Mouse (Mus musculus) right cerebral cortex, postnatal 4 days (tissue): ENCODE measurements around the gene Pdap1.
A peak's percentile ranks its signal among the peaks of the same experiment; 100 is the strongest.
"Not testable (repeated sequence)": the region's sequence is repeated elsewhere in the genome, so short reads cannot be mapped to it uniquely, and the experiment has no call there.

Experiments used
- DNase-seq: peaks from one replicate; pipeline ENCODE4 v3.0.0-alpha.2; 2022

The Pdap1 gene

DNA sequence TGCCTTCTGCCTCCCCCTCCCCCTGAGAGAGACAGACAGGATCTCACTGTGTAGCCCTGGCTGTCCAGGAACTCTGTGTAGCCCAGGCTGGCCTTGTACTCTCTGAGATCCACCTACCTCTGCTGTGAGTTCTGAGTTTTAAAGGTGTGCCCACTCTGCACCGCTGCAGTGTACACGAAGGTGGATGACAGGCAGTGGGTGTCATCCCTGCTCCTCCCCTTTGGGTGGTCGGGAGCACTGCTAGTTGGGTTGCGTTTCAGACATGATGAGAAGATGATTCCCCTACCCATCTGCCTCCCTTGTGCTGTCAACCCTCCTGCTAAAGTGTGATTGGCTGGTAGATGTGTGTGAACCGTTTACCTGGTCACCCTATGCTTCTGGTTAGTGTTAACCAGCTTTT is 21.6 kb downstream of the Pdap1 start:
- DNase-seq: no peak

DNA sequence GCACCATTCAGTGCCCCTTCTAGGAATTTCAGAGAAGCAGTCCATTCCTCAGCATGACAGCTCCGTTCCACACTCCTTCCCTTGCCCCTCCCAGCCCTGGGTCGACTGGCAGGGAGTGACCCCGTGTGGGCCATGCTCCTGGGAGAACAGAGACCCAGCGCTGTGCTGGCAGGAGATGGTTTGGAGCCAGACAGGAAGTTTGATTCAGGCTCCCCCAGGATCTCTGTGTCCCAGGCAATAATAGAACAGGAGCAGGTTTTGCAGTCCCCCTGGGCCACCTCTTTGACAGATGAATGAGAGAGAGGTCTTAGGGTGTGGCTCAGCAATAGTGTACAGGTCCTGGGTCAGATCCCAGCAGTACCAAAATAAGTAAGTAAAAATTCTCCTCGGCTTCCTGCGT is 22.0 kb downstream of the Pdap1 start:
- no peak for DNase-seq

DNA sequence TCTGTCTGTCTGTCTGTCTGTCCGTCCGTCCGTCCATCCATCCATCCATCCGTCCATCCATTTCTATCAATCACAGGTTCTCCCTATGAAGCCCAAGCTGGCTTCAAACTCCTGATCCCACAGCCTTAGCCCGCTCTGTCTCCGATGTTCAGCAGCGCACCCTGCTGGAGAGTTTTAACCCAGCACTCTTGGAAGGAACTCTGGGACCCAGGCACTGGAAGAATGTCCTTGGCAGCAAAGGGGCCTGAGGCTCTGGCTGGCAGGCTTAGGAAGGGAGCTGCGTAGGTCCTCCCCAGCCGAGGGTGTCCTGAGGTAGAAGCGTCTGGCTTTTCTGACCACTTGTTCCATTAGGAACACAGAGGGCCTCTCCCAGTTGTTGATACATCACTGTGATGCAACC is 23.1 kb downstream of the Pdap1 start:
- DNase-seq: peak; percentile 55

DNA sequence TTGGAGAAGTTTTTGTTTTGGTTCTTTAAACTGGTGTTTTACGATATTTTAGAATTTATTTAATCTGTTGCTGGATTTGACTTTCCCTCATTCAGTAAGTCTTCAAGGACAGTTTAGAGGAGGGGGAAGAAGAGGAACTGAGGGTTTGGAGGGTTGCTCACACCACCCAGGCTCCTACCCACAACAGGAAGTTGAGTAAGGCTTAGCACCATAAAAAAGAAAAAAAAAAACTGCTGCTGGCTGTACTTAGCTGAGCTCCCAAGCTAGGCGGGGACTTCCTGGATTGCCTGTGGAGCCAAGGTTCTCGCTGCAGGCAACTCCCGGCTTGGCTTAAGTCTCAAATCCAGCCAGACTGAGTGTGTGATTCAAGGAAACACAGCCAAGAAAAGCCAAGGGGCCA is 23.7 kb downstream of the Pdap1 start:
- DNase-seq: no peak

DNA sequence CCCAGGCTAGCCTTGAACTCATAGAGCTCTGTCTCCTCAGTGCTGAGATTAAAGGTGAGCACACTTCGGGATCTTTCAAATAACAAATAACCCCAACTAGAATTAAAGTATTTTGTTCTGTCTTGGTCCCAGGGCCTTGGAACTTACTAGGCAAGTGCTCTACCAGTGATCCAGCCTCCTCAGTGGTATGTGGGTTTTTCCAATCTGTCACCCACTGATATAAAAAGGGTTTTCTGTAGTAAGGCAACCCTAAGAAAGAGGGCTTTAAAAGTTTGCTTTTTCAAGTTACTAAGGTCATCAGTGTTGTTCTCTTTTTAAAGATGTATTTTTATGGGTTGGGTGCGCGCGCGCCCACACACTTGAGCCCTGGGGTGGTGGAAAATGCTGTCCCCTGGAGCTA is 24.3 kb downstream of the Pdap1 start:
- DNase-seq: no peak

DNA sequence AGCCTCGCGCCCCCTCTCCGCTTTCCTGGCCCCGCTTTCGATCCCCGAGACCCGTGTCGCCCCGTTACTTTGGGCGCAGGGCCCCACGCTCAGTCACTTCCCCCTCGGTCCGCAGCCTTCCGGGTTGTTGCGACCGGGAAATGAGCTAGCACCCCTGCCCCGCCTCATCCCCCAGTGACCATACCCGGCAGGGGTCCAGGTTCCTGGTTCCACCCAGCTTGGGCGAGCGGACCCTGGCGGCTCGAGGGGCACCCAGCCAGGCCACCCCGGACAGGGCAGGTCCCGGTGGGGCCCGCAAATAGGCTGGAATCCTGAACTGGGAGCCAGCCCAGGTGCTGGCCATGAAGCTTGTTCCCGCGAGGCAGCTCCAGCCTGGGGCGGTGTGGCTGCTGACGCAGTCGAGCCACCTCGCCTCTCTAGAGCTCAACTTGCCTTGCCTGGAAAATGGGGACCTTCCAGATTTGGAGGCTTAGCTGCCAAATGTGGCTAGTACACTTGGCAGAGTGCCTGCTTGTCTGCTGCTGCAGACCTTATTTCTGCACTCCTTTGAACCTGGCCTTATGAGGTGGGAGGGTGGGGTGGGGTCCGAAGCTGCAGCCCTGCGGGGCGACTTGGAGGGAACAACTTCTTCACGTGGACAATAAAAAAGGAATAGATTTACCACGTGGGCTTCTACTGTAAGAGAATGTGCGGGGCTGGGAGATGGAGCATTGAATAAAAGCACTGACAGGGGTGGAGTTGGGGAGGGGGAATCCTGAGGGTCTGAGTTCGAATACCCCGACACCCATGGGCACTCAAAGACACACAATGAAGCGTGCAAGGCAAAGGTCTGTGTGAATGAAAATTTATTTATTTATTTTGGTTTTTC is 25.2 kb downstream of the Pdap1 start:
- peak; percentile 48 for DNase-seq

DNA sequence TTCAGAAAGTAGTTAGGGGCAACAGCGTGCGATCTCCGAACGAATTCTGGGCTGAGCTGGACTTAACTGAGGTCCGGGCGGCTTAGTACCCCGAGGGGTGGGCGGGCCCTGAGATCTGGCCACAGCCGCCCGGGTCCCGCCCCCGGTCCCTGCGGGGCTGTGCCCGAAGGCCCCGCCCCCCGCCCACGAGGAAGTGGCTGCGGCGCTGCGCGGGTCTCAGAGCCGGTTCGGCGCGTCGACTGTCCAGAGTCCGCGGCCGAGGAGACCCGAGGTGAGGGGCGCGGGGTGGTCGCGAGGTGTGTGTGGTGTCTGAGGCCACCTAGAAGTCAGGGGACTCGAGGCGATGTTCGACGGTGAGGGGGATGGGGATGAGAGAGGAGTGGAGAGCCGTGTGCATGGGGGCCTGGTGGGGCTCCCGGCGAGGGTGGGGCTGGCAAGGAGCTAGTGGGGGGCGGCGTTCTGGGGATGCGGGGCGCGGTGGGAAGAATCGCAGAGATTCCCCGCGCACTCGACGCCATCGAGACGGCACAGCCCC is 25.9 kb downstream of the Pdap1 start, which contains the start of gene Arpc1b:
Gene Arpc1b, plus strand, starts transcription at position 145 of the 535 bp plus-strand sequence.
- peak; percentile 42 for DNase-seq

DNA sequence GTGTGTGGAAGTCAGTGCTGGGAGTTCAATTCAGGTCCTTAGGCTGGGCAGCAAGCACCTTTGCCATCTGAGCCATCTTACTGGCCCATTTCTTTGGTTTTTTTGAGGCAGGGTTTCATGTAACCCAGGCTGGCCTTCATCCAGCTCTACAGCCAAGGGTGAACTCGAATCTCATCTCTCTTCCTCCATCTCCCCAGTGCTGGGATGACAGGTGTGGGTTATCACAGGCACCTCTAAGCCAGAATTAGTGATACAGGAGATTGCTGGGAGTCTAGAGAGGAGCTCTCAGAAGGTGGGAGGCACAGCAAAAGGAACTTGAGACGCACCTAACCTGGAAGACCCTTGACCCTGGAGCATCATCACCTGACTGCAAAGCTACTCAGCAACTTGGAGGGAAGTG is 26.6 kb downstream of the Pdap1 start:
- DNase-seq: no peak

DNA sequence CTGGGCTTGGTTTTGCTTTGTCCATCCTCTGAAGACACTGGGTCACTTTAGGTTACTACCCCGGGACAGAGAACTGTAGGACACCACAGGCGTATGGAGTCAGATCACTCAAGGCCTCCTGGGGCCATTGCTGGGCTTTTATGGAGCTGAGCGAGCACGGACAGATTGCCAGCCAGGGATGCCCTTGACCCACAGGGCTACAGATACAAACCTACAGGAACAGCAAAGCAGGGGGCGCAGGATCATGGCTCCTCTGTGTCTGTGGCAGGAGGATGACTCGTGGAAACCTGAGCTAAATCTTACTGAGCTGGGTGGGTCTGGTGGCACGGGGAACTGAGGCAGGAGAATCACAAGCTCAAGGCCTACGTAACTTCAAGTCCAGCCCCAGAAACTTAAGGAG is 27.5 kb downstream of the Pdap1 start:
- DNase-seq: no peak

DNA sequence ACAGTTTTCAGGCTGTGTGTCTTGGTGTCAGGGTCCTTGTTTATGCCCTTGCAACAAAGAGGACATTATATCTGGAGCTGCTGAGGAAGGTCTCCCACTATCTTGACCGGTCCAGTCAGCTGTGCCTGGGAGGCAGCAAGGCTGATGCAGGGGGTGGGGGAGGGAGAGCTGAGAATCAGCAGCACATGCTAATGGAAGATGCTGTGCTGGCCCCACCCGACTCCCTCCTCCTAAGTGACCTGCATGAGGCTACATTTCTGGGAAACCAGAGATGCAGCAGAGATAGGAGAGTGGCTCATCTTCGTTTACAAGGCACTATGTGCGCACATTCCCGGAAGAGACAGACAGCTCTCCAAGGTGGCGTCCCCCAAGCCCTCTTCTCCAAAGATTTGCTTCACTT is 29.6 kb downstream of the Pdap1 start:
- DNase-seq: no peak

DNA sequence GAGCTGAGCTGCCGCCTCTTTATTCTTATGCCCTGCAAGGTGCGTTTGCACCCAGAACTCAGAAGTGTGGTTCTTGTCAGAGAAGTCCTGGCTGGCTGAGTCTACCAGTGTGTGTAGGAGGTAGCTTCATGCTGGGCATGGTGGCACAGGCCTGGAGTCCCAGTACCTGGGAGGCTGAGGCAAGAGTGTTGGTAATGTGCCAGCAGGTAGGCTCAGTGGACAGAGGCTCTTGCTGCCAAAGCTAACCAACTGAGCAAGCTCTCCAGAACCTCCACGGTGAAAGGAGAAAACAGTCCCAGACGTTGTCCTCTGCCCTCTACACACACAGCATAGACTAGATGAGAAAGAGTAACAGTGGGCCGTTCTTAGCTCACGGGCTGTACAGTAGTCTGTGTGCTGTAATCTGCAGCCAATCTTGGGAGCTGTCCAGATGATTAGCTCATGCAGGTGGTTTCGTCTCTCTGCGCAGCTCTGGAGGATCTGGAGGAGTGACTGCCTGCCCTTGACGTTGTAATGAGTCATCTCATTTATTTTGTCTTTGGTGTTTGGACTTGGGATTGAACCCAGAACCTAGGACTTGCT is 34.3 kb downstream of the Pdap1 start:
- DNase-seq: no peak

DNA sequence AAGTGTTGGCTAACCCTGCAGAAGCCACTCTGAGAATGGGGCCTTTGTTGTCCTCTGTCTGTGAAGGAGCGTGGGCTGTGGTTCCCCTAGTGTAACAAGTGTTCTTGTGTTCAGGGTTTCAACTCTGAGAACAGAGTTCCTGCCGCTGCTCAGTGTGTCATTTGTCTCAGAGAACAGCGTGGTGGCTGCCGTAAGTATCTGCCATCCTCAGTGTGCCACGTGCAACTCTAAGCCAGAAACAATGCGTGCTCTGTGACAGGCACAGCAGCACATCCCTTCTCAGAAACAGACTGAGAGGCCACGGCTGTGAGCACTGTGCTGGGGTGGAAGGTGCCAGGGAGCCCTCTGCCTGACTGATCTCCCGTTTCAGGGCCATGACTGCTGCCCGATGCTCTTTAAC is 35.7 kb downstream of the Pdap1 start:
- DNase-seq: no peak

DNA sequence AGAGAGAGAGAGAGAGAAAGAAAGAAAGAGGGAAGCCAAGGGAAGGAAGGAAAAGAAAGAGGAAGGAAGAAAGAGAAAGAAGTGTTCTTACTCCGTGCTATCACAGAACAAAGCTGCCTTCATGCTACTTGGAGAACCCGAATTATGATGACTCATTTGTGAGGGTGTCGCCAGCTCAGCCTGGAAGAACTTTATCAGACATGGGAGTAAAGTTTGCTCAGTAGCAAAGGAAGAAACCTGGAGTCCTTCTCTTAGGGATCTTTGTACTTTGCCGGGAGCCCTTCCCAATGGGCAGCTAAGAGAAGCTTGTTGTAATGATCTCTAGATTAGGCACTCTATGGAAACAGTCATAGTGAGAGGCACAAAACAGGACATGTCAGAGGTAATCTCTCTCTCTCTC is 37.3 kb downstream of the Pdap1 start:
- DNase-seq: no peak

DNA sequence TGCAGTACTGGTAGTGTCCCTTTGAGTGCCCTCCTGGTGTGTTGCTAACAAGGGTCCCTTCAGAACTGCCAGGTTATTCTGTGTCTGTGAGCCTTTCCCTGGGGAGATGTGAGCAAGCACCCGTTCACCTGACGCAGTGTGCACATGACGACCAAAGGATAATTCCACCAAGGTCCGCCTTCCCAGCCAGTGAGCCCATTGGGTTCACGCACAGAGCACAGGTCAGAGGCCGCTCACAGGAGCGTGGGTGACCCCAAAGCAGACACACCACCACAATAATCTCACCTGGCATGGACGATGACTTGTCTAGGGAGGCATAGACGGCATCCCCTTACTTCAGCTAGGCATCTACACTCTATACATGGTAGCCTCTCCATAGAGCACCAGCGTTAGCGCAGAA is 38.6 kb downstream of the Pdap1 start:
- not testable (repeated sequence) for DNase-seq

DNA sequence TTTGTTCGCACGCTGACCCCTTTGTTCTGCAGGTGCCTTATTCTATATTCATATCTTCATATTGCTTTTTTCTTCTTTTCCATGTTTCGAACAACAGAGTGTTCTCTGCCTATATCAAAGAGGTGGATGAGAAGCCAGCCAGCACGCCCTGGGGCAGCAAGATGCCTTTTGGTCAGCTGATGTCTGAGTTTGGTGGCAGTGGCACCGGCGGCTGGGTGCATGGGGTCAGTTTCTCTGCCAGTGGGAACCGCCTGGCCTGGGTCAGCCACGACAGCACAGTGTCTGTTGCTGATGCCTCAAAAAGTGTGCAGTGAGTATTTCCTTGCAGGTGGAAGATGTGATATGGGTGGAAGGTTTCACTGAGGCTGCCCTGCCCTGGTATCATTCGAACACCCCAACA is 39.1 kb downstream of the Pdap1 start:
- no peak for DNase-seq

DNA sequence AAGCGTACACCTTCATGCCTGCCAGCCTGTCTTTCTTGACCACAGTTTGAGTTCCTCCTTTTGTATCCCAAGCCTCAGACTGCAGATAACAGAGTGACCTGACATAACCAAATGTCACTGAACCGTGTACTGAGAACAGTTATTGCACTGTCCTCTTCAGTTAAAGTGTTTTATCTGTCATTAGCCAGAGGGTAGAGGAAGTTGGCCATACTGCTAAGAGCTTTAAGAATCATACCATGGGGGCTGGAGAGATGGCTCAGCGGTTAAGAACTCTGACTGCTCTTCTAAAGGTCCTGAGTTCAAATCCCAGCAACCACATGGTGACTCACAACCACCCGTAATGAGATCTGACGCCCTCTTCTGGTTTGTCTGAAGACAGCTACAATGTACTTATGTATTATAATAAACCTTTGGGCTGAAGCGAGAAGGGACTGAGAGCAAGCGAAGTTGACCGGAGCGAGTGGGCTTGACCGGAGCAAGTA is 41.7 kb downstream of the Pdap1 start:
- no peak for DNase-seq

DNA sequence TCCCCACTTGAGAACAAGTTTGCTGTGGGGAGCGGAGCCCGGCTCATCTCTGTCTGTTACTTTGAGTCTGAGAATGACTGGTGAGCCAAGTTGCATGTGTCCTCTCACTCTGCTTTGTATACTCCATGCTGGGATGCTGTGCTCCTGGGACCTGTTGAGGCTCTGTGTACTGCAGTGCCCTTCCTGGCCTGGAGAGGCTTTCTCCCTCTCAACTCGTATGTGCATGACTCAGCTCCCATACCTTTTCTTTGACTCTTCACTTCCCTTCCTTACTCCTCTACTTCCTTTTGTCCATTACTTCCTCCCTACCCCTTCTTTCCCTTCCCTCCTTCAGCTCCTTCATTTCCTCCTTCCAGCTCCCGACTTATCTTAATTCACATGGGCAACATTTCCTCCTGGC is 43.8 kb downstream of the Pdap1 start:
- DNase-seq: no peak

DNA sequence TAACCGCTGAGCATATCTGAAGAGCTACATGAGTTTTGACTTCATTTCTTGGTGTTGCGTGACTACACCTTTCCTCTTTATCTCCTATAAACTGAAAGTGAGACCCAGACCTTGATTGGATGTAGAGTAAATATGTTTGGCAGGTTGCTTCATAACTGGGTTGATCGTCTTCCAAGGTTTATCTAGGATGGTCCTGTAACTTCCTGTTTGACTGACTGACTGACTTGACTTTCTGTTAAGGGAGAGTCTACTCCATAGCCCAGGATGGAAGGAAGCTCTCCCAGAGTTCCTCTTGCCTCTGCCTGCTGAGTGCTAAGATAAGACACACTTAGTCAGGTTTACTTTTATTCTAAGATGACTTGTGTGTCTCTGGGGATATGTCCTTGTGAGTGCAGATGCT is 50.2 kb downstream of the Pdap1 start:
- DNase-seq: no peak

DNA sequence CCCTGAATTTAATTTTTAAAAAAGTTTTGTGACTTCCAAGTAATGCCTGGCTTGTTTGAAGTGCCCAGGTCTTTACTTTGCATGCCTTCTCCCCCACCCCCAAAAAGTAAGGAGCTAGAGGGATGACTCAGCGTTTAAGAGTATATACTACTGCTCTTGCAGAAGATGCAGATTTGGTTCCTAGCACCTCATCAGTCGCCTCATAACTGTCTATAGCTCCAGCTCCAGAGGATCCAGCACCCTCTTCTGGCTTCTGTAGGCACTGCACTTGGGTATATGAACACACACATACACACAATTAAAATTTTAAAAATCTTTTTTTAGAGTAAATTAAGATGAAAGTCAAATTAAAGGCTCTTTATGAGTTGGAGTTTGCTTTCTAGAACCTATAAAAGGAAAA is 51.9 kb downstream of the Pdap1 start:
- DNase-seq: no peak

DNA sequence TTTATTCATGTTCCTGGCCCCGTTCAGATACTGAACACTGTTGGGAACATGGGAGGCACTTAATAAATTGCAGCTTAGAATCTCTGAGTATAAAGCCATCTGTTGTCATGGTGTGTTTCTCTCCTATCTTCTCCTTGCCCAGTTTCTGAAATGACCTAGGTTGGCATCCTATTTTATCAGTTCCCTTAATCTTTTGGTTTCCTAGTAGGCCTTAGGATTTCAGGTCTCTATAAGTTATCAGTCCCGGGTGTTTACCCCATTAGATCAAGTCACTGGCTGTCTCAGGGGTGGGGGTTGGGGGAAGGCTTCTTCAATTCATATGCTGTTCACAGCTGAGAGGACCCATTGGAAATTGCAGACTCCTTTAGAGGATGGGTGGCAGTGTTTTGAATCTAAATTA is 55.2 kb downstream of the Pdap1 start:
- no peak for DNase-seq

DNA sequence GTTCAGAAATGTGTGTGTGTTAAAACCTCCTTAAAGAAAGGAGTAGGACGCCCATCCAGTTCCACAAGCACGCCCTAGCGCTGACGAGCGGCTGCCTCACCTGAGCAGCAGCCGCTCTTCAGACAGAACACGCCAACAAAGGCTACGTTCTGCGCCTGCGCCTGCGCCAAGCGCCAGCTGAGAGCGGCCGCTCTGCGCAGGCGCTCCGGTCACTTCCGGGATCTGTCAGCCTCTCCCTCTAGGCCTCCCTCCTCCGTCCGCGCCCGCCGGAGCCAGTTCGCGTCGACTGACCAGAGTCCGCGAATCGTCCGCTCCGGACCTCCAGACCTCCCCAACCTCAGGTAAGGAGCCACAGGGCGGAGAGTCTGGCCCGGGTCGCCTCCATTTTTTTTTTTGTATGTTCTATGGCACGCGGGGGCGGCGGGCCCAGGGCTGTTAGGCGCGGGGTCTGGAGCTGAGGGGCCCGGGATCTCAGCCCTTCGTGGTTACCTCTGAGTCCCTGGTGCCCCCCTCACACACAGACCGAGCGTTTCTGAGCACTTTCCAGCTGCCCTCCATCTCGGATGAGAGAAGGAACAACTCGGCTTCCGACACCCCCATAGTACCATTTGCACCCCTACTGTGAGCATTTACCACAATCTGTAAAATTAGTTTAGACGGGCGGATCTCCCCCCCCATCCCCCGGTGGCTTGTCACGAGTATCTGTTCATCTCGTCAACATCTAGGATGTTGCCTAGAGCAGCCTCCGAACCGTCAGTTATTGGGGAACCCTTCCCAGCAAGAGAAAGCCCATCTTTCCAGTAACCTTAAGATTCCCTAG is 56.2 kb downstream of the Pdap1 start, which contains the start of the genes Arpc1a and Kpna7:
Gene Arpc1a, plus strand, starts transcription at position 199 of the 820 bp plus-strand sequence.
Gene Kpna7, minus strand, starts transcription at position 399 of the 820 bp plus-strand sequence.
- DNase-seq: peak; percentile 94

DNA sequence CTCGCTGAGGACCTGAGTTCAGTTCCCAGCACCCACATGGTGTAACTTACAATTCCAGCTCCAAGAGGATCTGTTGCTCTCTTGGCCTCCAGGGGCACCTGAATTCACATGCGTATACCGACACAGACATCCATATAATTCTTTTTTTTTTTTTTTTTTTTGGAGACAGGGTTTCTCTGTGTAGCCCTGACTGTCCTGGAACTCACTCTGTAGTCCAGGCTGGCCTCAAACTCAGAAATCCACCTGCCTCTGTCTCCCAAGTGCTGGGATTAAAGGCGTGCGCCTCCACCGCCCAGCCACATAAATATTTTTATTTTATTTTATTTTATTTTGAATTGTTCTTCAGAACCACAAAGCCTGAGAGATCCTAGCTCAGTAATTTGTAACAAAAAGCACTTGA is 56.8 kb downstream of the Pdap1 start:
- DNase-seq: not testable (repeated sequence)
